Mouse (Mus musculus) activated CD4-positive, CD25-positive, alpha-beta regulatory T cell, adult 9 weeks (primary cell): ENCODE measurements around the gene Pja2. TPM values are rescaled to one million over a fixed set of nuclear protein-coding genes. Genes with fewer than 3 reads are reported as not detected.

Source experiments
- polyA plus RNA-seq: library from polyadenylated mRNA; unstranded; fragments of 100-300 nt; shearing (Covaris generic); gene quantifications from one replicate; pipeline ENCODE4 v1.2.1, GENCODE M21; 2017

The Pja2 gene
- 31.7 TPM for polyA plus RNA-seq

GRCm38 (mm10) chr17:64331898-64332769, at the start of gene Pja2:
TSS of gene Pja2 (minus strand) at chr17:64331916.

